Mouse (Mus musculus) spleen, adult 2 months (tissue): ENCODE data around the gene Fcrl5.

ENCODE experiments used
- CTCF ChIP-seq: fragments of 200-500 bp; IDR thresholded peaks from 2 replicates; pipeline ENCODE4 v1.5.1; 2011; ENCODE audit warnings: mild to moderate bottlenecking, inconsistent platforms; ENCODE audit not compliant: insufficient read depth, insufficient read length, insufficient replicate concordance; ENCODE audit errors: extremely low read depth
- POLR2A ChIP-seq: fragments of 200-500 bp; IDR thresholded peaks from 2 replicates; pipeline ENCODE4 v1.6.1; 2011; ENCODE audit warnings: low read depth, low read length, inconsistent platforms

DNA sequence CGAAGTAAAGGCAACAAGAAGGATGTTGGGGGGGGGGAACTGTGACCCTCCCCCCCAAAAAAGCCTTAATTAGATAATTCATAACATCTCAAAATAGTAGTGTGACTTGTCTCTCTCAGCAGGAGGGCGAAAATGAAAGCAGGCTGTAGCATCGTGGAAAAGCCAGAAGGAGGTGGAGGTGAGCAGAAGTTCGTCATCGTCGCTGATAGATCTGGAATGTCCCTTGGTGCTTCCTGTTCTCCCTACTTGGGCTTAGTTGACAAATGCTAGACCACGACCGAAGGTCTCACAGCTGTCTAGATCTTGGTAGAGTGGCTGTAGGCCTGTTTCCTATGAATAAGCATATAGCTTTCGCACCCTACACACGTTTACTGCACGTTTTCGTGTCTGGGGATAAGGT, 91.6 kb downstream of the Fcrl5 start:
- no peak for TF ChIP-seq CTCF
- no peak for TF ChIP-seq POLR2A
